Mouse (Mus musculus): ENCODE measurements around the gene Gm10644.

DNA sequence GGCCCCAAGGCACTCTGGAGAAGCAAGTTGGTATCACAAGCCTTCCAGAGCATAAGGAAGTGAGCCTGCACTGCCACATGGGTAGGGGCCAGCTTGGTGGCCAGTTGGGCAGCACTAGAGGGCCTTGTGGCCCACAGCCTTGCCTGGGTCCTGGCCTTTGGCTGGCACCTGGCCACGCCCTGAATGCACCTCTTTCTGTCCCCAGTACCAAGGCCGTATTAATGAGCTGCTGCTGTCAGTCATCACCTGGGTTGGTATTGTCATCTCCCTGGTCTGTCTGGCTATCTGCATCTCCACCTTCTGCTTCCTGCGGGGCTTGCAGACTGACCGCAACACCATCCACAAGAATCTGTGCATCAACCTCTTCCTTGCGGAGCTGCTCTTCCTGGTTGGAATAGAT, 20.8 kb downstream of the Gm10644 start:
- TF ChIP-seq CTCF (IDR thresholded peaks at IDR 0.05; ENCODE audit: borderline replicate concordance, control insufficient read depth, extremely low read depth, insufficient read depth, low read length, poor library complexity) (no peak), POLR2A (IDR thresholded peaks at IDR 0.05; ENCODE audit: control insufficient read depth, extremely low read depth, insufficient read depth, low read length, poor library complexity) (no peak)

All from thymus, adult 2 months (tissue).